Mouse (Mus musculus) adrenal gland, postnatal 14 days (tissue): ENCODE results near the gene Spn. TPM values are rescaled to one million over a fixed set of nuclear protein-coding genes. Genes with fewer than 3 reads are reported as not detected.
A peak's percentile ranks its signal among the peaks of the same experiment; 100 is the strongest.

Experiments
- DNase-seq: peaks from one replicate; pipeline ENCODE4 v3.0.0; 2021; ENCODE audit warnings: mixed read lengths
- total RNA-seq: library from RNA; stranded (reverse); gene quantifications from 2 replicates; pipeline ENCODE4 v1.2.3, GENCODE M21; 2021

Spn gene
- total RNA-seq, 1 experiment from 2014 or later, result 1.4 TPM

GRCm38 (mm10) chr7:127105551-127105950 lies 32.1 kb downstream of the Spn start:
- no peak for DNase-seq

GRCm38 (mm10) chr7:127104560-127105332 lies 32.9 kb downstream of the Spn start:
- DNase-seq, result peak; percentile 86

GRCm38 (mm10) chr7:127103960-127104359 lies 33.7 kb downstream of the Spn start:
- DNase-seq, result peak; percentile 42

- DNase-seq, result no peak
These were observed 35.5 kb downstream of the Spn start for GRCm38 (mm10) chr7:127102148-127102547.

GRCm38 (mm10) chr7:127101451-127102016 lies 36.1 kb downstream of the Spn start:
- DNase-seq, result peak; percentile 73

- no peak for DNase-seq
These were observed 38.1 kb downstream of the Spn start for GRCm38 (mm10) chr7:127099528-127099927.

GRCm38 (mm10) chr7:127098950-127099349 lies 38.7 kb downstream of the Spn start:
- no peak for DNase-seq

GRCm38 (mm10) chr7:127098521-127098920 lies 39.1 kb downstream of the Spn start:
- no peak for DNase-seq

- no peak for DNase-seq
These were observed 41.2 kb downstream of the Spn start for GRCm38 (mm10) chr7:127096456-127096855.

- DNase-seq, result no peak
These were observed 43.7 kb downstream of the Spn start for GRCm38 (mm10) chr7:127093914-127094313.

GRCm38 (mm10) chr7:127091114-127091896 lies 46.3 kb downstream of the Spn start, which contains the start of gene AI467606:
Gene AI467606 (plus strand): TSS chr7:127091359.
- peak; percentile 68 for DNase-seq

- DNase-seq, result no peak
These were observed 47.2 kb downstream of the Spn start for GRCm38 (mm10) chr7:127090154-127091113.

GRCm38 (mm10) chr7:127088901-127089845 lies 48.5 kb downstream of the Spn start:
- no peak for DNase-seq

- no peak for DNase-seq
These were observed 49.5 kb downstream of the Spn start for GRCm38 (mm10) chr7:127088083-127088482.

- peak; percentile 46 for DNase-seq
These were observed 50.2 kb downstream of the Spn start, which contains the start of gene Zg16 for GRCm38 (mm10) chr7:127087278-127088010. Gene Zg16 (minus strand): TSS chr7:127087328.

- DNase-seq, result peak; percentile 26
These were observed 51.9 kb downstream of the Spn start for GRCm38 (mm10) chr7:127085751-127086150.

- no peak for DNase-seq
These were observed 52.8 kb downstream of the Spn start for GRCm38 (mm10) chr7:127084794-127085193.

GRCm38 (mm10) chr7:127083689-127084088 lies 53.9 kb downstream of the Spn start:
- no peak for DNase-seq

GRCm38 (mm10) chr7:127082995-127083394 lies 54.6 kb downstream of the Spn start:
- DNase-seq, result no peak

GRCm38 (mm10) chr7:127082271-127082670 lies 55.4 kb downstream of the Spn start:
- DNase-seq, result no peak
